Mouse (Mus musculus): ENCODE results near the gene Man2c1.

Gene Man2c1

GRCm38 (mm10) chr9:57130577-57131433, at the start of gene Man2c1:
Gene Man2c1 (plus strand): TSS chr9:57130690.
- DNase-seq (ENCODE audit: low spot score in 2 of 2), result peak; percentile 90 to 92

GRCm38 (mm10) chr9:57082236-57082635, 48.3 kb upstream of the Man2c1 start:
- DNase-seq (ENCODE audit: low spot score in 2 of 2), result no peak

GRCm38 (mm10) chr9:57117261-57117755, 13.2 kb upstream of the Man2c1 start:
- no peak for DNase-seq (ENCODE audit: low spot score in 2 of 2)

GRCm38 (mm10) chr9:57129641-57130040, 849 bp upstream of the Man2c1 start:
- no peak for DNase-seq (ENCODE audit: low spot score in 2 of 2)

- DNase-seq (ENCODE audit: low spot score in 2 of 2), result no peak
These were observed 6.8 kb downstream of the Man2c1 start for GRCm38 (mm10) chr9:57137246-57137645.

GRCm38 (mm10) chr9:57137777-57138176, 7.3 kb downstream of the Man2c1 start:
- no peak for DNase-seq (ENCODE audit: low spot score in 2 of 2)

- no peak for DNase-seq (ENCODE audit: low spot score in 2 of 2)
These were observed 8.0 kb downstream of the Man2c1 start for GRCm38 (mm10) chr9:57138507-57138906.

GRCm38 (mm10) chr9:57139110-57139509, 8.6 kb downstream of the Man2c1 start:
- no peak for DNase-seq (ENCODE audit: low spot score in 2 of 2)

GRCm38 (mm10) chr9:57139571-57139970, 9.1 kb downstream of the Man2c1 start:
- no peak for DNase-seq (ENCODE audit: low spot score in 2 of 2)

GRCm38 (mm10) chr9:57141417-57142353, 11.2 kb downstream of the Man2c1 start:
- no peak for DNase-seq (ENCODE audit: low spot score in 2 of 2)

GRCm38 (mm10) chr9:57143212-57143611, 12.7 kb downstream of the Man2c1 start:
- DNase-seq (ENCODE audit: low spot score in 2 of 2), result no peak

- no peak for DNase-seq (ENCODE audit: low spot score in 2 of 2)
These were observed 14.3 kb downstream of the Man2c1 start for GRCm38 (mm10) chr9:57144830-57145229.

GRCm38 (mm10) chr9:57146451-57147066, 16.1 kb downstream of the Man2c1 start:
- no peak for DNase-seq (ENCODE audit: low spot score in 2 of 2)

GRCm38 (mm10) chr9:57147205-57148143, 17.0 kb downstream of the Man2c1 start:
- no peak for DNase-seq (ENCODE audit: low spot score in 2 of 2)

GRCm38 (mm10) chr9:57148144-57148878, 17.8 kb downstream of the Man2c1 start, which contains the start of gene Neil1:
Gene Neil1 (minus strand): TSS chr9:57148305.
- DNase-seq (ENCODE audit: low spot score in 2 of 2), result peak; percentile 87 to 88

- DNase-seq (ENCODE audit: low spot score in 2 of 2), result no peak
These were observed 18.5 kb downstream of the Man2c1 start for GRCm38 (mm10) chr9:57149021-57149420.

- DNase-seq (ENCODE audit: low spot score in 2 of 2), result no peak
These were observed 19.7 kb downstream of the Man2c1 start for GRCm38 (mm10) chr9:57150192-57150591.

- DNase-seq (ENCODE audit: low spot score in 2 of 2), result no peak
These were observed 21.8 kb downstream of the Man2c1 start for GRCm38 (mm10) chr9:57152331-57152730.

GRCm38 (mm10) chr9:57156383-57156782, 25.9 kb downstream of the Man2c1 start:
- no peak for DNase-seq (ENCODE audit: low spot score in 2 of 2)

GRCm38 (mm10) chr9:57156823-57157222, 26.3 kb downstream of the Man2c1 start:
- no peak for DNase-seq (ENCODE audit: low spot score in 2 of 2)

All from frontal cortex, postnatal 10 days (tissue).